Mouse (Mus musculus): ENCODE data around the gene Tc2n. TPM values are rescaled to one million over a fixed set of nuclear protein-coding genes. Genes with fewer than 3 reads are reported as not detected.
"Not testable (repeated sequence)": the region's sequence is repeated elsewhere in the genome, so short reads cannot be mapped to it uniquely, and the experiment has no call there.

The Tc2n gene
- total RNA-seq (2021): under 1 TPM; 0.50 to 0.57 TPM

DNA sequence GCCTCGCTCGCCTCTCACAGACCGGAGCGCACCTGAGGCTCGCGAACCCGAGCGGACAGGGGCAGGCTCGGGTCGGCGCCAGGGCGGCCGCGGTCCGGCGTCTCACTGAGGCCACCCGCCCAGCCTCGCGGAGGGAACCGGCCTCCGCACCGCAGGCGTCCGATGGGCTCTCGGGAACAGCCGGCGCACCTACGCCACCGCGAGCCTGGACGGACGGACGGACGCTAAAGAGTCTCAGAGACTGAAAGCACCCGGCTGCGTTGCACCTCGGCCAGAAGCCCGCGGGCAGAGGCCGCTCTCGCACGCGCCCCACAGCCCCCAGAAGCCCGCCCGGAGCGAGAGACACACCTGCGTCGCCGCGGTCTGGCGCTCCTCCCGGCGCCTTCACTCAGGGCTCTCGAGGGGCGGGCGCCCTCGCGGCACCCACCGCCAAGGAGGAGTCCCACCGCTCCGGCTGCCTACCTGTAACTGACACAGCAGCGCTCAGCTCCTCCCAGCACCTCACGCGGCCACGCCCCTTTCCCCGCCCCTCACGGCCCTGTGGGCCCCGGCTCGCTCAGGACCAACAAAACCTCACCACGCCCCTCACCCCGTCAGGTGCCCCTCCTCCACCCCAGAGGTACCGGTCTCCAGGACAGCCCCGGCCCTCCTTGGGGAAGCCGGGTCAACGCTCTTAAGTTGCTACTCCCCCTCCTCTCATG lies at the start of gene Tc2n:
Gene Tc2n, minus strand, starts transcription at position 470 of the 701 bp plus-strand sequence.
- intact Hi-C loops (cut with DNase I): no loop called here
- peak; percentile 50 to 52 for DNase-seq

DNA sequence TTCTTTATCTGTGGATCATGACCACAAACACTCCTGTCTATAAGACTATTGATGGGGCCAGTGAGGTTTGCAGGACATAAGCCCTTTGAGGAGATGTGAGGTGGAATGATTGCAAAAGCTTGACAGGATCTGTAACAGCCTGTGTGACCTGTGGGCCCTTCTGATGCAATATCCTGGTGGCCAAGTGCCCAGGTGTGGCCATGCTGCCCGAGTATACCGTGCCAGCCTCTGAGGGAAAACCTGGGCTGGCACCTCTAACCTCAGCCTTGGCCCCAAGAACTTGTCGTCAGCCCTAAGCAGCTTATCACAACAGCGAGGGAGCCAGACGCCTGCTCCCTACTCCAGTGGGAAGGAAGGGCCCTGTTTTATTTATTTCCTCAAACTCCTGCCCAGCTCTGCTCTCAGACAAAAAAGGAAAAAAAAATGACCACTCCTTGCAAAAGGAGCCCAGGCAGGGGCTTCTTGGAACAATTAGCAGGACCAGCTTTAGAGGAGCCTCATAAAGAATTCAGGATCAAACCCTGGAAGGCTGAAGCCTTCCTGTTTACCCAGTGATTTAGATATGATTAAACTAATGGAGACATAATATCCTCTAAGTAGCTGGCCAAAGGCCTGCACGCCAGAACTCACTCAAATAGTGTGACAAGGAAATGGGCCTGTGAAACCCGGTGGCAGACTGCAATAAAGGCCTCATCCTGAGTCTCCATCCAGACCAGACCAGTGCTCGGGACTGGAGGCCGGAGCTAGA lies 49.2 kb upstream of the Tc2n start:
- peak; percentile 65 to 67 for DNase-seq
- intact Hi-C loops (cut with DNase I): no loop called here

DNA sequence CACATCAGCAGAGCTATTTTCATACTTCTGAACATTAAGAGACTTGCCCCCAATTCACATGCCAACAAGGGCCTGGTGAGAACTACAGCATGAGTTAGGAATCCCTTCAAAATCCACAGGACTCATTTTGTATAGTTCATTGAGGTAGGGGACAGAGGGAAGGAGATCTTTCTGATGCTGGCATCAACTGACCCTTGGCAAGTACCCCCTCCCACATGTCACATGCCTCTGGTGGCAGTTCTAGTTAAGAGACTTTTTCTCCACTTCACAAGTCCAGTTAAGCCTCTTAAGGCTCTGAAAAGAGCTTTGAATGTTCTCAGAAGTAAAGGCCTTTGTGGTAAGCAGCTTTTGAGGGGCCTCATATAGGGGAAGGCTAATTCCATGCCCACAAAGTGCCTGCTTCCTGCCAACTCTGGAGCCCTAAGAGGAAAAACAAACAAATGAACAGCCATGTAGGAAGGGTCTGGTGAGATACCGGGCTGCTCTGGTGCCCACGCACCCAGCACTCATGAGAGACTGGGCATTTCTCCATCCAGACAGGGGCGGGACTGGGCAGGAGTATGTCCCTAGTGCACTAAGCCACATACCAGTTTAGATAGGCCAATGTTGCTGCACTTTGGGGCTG lies 48.0 kb upstream of the Tc2n start:
- intact Hi-C loops (cut with DNase I): no loop called here
- DNase-seq: peak in 1 of 2 experiments; percentile 30

DNA sequence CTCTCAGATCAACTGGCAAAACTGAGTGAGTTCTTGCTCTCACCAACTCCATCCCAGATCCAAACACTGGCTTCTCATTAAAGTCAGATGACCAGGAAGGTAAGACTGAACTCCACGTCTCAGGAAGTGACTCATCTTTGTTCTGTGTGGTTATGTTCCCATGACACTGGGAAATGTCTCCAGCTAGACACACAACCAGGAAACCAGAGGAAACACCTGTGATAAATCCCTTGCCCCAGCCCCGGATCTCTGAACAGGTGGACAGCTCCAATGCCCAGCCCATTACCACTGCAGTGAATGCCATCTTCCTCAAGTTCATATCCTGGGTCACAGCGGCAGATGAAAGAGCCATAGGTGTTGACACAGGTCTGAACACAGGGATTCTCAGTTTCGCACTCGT lies 46.5 kb upstream of the Tc2n start:
- intact Hi-C loops (cut with DNase I): no loop called here
- DNase-seq: no peak

DNA sequence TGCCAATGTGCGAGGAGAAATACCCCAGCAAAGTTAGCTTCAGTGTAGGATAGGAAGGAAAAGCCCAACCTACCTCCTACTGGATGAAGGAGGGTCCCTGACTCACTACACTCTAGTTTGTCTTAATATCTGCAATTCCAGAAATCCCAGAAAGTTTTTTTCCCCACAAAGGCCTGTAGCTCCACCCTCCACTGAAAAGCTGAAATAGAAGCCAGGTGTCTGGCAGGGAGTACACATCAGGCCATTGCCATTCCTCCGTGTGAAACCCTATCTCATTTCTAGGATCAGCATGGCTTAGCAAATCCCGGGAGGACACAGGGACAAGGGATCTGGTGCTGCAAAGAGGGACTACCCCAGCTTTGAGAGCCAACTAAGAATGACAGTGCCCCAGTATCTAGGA lies 44.7 kb upstream of the Tc2n start:
- intact Hi-C loops (cut with DNase I): no loop called here
- no peak for DNase-seq

DNA sequence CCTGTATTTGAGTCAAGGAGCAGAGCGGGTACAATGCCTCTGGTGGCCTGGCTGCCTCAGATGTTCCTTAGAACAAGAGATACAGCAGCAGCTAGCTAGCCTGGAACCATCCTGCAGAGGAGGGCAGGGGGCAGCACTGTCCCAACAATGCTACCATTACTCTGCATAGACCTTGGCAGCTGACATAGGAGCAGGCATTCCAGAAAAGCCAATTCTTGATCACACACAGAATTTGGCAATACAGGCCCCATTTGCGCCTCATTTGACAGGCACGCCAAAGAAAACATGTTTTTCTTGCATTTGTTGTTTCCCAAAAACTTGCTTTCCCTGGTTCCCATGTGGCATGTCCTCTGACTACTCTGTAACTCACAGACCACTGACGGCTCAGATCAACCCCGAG lies 43.7 kb upstream of the Tc2n start:
- DNase-seq: no peak
- intact Hi-C loops (cut with DNase I): no loop called here

DNA sequence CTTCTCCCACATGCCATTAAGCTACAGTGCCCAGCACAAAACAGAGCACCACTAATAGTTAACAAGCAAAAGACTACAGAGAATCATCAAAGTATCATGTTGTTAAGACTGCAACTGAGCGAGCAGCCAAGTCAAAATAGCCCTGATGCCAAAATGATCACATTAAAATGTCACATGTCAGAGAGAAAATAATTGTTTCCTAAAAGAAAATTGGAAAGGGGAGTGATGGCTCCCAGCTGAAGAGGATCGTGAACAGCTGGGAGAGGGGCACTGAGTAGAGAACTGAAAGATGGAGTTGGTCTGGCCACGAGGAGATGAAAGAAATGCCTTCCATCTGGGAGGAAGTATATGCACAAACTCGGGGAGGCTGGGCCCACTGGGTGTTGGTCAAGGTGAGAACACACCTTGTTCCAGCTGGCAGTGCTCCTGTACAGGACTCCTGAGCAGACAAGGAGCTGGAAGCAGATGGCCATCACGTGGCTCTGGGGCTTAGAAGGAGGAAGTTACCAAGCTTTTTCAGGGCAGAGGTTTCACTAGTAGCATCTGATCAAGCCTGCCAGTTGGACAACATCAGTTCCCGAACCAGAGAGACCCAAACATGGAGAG lies 41.2 kb upstream of the Tc2n start:
- intact Hi-C loops (cut with DNase I): no loop called here
- peak in 1 of 2 experiments; percentile 35 for DNase-seq

DNA sequence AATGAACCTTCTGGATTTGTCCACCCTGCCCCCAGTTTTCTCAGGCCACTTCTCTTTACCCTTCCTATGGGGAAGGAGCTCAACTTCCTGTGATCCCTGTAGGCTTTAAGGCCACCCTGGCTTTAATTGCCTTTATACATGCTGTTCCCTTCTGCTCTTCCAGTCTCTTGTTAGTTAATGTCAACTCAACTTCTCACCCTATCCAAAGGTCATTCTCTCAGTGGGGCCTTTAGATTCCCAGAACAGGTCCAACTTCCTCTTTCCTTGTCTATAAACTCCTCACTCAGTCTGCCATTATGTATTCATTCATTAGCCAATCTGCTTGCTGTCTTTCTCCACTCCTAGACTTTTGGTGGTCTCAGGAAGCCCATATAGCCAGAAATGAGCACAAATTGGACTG lies 40.4 kb upstream of the Tc2n start:
- no peak for DNase-seq
- intact Hi-C loops (cut with DNase I): no loop called here

DNA sequence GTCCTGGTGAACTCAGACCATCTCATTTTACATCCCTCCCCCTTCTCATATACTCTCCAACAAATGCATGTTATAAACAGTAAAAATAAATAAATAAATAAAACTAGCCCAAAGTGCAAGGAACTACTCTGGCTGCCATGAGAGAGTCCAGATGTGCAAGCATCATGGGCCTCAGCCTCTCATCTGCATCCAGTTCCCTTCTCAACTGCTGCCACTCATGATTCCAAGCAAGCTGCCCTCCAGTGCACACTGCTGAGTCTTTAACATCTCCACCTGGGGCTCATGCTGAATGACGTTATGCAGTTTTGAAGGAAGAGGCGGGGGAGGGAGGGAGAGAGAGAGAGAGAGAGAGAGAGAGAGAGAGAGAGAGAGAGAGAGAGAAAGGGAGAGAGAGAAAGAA lies 24.1 kb upstream of the Tc2n start:
- intact Hi-C loops (cut with DNase I): no loop called here
- DNase-seq: no peak

DNA sequence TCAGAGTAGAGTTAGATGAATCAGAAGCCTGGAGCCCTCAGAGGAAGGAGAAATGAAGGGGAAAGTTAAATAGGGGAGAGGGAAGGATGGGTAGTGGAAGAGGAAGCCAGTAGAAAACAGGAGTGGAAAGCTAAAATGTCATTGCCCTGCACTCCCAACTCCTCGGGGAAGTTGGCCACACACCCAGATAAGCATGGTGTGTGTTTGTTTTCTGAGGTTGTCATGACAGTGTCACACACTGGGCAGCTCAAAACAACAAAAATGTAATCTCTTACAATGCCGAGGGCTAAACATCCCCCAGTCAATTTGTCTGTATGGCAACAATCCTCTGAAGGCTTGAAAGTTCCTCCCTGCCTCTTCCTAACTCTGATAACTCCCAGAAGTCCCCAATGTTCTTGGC lies 22.2 kb upstream of the Tc2n start:
- intact Hi-C loops (cut with DNase I): no loop called here
- DNase-seq: peak; percentile 18 to 31

DNA sequence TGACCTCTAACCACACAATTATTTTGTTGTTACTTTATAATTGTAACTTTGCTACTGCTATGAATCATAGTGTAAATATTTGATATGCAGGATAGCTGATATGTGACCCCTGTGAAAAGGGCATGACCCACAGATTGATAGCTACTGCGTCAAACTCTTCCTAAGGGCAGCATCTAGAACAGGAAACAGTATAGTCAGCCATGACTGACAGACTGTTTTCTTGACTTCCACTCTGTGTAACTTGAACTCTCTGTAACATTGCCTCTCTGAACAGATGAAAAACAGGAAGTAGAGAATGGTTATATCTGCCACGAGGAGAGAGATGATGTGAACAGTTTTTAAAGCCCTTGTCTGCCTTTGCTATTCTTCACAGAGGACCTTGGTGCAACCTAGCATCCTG lies 21.7 kb upstream of the Tc2n start:
- no peak for DNase-seq
- intact Hi-C loops (cut with DNase I): no loop called here

DNA sequence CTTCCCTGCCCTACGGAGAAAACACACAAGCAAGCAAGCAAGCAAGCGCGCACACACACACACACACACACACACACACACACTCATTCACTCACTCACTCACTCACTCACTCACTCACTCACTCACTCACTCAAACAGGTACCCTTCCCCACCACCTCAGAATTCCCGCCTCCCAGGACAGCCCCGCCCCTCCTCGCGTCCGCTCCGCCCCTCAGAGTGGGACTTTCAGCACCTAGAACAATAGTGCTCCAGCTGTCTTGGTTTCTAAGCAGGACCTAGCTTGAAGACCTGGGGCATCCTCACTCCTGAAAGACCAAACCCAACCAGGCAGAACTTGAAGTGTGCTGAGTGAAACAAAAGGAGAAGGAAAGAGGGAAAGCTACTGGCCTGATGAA lies 430 bp upstream of the Tc2n start:
- DNase-seq: peak in 1 of 2 experiments; percentile 9
- intact Hi-C loops (cut with DNase I): no loop called here

DNA sequence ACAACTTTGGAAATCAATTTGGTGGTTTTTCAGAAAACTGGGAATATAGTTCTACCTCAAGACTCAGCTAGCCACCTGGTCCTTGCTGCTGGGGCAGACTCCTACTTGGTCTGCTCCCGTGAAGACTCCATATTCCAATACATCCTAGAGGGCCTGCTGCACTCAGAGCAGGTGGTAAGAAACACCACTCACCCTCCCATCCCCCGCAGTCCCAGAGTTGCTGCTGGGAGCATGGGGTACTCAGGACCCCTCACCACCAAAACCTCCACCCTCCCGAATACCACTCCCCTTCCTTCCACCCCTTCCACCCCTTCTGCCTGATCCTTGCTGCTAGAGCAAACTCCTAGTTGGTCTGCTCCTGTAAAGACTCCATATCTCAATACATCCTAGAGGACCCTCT lies 19.1 kb downstream of the Tc2n start:
- DNase-seq: no peak
- intact Hi-C loops (cut with DNase I): no loop called here

DNA sequence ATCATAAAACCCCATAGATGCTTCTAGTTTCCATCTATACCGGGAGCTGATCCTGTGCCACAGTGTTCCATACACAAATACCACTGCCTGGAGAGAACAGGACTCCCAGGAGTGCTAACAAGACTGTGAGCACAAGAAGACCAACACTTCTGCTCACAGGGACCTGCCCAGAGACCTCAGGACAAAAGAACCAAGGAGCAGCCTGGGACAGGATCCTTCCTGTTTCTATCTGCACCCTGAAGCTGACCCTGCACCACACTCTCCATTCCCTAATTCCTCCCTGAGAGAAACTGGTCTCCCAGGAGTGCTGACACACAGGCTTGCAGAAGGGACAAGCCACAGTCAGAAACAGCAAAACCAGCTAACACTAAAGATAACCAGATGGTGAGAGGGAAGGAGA lies 21.8 kb downstream of the Tc2n start:
- DNase-seq: no peak
- intact Hi-C loops (cut with DNase I): no loop called here

DNA sequence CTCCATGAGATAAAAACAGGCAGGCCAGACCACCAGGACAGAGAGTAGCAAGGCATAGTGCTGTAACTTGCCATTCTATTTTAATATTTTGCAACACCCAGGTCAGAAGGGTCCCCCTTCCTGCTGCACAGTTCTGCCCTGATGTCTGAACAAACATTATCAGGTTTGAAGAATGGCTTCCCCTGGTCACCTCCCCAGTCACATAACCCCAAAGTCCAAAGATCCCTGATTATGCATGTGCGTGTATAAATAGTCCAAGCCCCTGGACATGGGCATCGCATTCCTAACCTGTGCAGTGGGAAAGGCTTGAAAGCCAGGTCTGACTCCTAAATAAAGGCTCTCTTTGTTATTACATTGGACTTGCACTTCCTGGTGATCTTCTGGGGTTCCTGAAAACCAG lies 37.8 kb downstream of the Tc2n start:
- no peak for DNase-seq
- intact Hi-C loops (cut with DNase I): no loop called here

DNA sequence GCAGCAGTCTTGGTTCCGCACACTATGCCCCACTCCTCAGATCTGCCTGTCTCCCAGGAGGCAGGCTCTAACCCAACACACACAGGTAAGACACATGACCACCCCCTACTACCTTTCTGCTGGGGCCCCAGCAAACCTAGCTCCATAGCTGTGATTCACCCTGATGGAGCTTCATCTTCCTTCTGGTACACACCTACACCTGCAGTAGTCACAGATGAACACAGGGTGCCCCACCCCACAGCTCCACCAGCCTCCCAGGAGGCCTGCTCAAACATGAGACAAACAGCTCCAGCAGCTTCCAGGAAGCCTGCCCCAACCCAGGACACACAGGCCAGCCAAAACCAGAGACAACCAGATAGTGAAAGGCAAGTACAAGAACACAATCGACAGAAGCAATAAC lies 50.8 kb downstream of the Tc2n start:
- no peak for DNase-seq
- intact Hi-C loops (cut with DNase I): no loop called here

DNA sequence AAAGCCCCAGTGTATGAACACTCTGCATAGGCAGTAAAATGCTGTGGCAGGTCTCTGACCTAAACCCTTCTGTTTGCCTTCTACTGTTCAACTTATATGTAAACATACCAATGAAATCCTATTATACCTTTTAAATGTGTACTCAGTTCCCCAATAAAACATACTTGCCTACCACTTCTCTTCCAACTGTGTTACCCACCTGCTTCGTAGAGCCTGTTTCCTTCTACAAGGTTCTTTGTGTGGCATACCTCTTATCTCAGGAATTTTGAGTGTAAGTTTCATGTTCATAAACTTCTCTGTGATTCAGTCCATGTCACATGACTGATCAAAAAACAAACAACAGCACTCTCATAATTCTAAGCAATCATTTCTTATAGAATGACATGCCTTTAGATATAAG lies 85.2 kb downstream of the Tc2n start:
- intact Hi-C loops (cut with DNase I): no loop called here
- no peak for DNase-seq

DNA sequence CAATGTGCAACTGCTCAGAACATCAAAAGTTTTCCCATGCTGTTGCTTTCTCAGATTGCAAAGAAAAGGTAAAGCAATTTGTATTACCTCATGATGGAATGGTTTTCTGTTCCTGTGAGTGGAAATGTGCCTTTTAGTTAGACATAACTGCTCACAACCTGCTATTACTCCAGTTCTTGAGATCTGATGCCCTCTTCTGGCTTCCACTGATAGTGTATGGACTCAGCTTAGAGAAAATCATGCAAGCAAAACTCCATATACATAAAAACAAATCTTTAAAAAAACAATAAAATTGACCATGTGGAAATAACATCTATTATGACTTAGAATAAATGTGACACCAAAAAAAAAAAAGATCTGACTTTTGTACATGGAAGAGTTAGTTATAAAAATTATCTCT lies 111.7 kb downstream of the Tc2n start:
- not testable (repeated sequence) for DNase-seq
- intact Hi-C loops (cut with DNase I): loop anchor here (5.0 kb wide), 1 partner anchor 484 kb away; no protein-coding TSS in a partner anchor
